Mouse (Mus musculus) c-Kit-positive CD71-negative TER-119-negative erythroid progenitor cells, embryonic 14.5 days (primary cell): ENCODE data around the gene Chrd.

Source experiments
- DNase-seq: peaks from one replicate; pipeline ENCODE4 v3.0.0-alpha.2; 2013; ENCODE audit warnings: low read depth

Gene Chrd

DNA sequence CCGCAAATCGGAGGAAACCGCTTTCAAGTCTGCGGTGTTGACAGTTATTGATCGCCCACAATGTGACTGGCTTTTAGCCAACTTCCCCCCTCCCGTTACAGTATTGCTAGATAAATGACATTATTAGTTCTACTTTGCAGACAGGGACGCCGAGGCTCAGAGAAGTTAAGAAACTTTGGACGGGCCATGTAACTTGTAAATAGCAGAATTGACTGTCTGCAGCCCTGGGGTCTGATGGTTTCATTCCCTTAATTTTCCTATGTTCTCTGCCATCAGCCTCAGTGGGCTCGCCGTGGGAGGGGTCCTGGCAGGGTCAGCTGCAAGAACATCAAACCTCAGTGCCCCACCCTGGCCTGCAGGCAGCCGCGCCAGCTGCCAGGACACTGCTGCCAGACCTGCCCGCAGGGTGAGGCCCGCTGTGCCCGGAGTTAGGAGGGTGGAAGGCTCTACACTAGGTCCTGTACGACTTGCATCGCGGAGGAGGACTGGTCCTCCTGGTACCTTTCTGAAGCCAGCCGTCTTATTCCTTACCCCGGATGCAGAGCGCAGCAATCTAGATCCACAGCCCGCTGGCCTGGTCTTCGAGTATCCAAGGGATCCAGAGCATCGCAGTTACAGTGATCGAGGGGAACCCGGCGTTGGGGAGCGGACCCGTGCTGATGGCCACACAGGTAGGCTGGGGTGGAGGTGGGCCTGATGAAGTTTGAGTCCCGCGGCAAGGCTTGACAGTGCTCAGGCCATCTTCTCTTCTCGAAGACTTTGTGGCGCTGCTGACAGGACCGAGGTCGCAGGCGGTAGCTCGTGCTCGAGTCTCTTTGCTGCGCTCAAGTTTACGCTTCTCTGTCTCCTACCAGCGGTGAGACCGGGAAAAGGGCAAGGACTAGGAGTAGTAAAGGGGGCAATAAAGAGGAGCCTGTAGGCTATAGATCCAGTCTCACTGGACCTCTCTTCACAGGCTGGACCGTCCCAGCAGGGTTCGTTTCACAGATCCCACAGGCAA, 1.1 kb downstream of the Chrd start, which contains the start of gene Thpo:
Gene Thpo (minus strand): TSS at position 781 of the 1,000 bp plus-strand sequence.
- no peak for DNase-seq

DNA sequence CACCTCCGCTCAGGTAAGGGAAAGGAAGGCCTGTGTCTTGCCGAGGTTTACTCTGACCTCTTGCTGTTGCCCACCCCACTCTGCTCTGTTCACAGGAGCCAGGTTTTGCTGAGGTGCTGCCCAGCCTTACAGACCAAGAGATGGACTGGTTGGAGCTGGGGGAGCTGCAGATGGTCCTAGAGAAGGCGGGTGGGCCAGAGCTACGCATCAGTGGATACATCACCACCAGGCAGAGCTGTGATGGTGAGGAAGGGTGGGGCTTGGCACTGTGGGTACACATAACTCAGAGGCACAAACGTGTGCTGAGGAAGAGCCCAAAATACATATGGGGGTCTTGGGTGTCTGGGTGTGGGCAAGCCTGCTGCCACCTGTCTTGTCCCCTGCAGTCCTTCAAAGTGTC, 2.7 kb downstream of the Chrd start:
- DNase-seq = no peak

DNA sequence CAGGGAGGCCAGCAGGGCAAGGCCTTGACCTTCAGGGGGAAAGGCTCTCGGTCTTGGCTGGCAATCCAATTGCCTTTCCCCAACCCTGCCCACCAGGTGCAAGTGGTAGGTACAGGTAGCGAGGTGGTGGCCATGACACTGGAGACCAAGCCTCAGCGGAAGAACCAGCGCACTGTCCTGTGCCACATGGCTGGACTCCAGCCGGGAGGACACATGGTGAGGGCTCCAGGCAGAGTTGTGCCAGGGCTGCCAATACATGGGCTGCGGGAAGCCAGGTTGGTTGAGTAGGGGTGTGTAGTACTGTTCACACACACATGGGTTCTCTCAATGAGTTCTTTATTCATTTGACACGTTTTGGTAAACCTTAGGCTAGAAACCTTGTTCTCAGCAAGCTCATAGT, 3.2 kb downstream of the Chrd start:
- DNase-seq = no peak

DNA sequence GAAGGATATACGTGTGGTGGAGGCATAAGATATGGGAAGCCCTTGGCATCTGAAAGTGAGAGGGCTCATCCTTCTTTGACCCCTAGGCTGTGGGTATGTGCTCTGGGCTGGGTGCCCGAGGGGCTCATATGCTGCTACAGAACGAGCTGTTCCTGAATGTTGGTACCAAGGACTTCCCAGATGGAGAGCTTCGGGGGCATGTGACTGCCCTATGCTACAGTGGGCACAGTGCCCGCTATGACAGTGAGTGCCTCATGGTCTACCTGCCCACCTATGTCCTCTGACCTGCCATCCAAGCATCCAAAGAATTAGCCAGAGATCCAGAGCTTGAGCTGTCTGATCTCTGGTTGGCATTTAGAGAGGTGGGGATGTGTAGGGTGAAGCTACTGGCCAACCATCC, 3.9 kb downstream of the Chrd start:
- DNase-seq = no peak

DNA sequence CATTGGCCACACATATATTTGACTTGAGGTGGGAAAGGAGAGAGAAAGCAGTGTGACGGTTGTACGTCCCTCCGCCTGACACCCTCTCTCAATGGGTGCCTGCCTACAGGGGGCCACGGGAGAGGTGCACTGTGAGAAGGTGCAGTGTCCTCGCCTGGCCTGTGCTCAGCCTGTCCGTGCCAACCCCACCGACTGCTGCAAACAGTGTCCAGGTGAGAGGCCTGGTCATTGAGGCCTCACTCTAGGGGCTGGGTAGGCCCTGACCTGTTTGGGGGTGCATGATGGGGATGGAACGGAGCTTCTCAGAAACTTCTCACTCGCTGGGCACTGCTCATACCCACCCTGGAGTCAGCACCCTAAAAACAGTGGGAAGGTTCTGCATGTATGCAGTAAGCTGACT, 6.9 kb downstream of the Chrd start:
- DNase-seq = no peak

DNA sequence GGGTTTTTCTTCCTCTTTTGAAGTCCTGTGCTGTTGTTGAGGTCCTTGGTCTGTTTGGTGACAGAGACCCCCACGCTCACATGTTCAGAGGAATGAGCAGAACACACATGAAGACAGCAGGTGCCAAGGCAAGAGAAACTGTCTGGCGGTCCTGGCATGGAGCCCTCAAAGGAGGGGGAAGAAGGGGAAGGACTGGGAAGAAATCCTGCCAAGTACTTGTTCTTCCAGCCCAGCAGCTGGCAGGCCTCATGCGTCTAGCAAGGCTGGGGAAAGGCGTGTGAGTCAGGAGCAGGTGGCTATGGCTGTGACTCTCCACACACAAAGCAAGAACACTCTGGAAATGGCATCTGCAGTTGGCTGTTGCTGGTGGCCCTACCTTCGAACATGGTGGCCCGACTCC, 13.7 kb downstream of the Chrd start:
- DNase-seq = no peak

DNA sequence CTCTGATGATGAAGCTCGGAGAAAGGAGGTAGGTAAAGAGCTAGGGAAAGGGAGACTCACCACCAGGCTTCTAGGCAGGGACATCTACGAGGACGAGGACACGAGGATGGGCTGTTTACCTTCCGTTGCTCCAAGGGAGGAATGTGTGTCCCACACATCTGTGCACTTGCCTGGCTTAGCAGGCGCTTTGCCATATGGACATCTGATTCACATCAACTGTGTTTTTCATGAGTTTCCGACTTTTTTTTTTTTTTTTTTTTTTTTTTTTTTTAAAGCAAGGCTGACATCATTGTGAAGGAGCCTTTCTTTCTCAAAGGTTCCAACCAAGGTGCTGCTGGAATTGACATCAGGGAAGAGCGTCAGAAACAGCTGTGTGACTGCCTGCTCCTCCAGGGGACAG, 17.6 kb downstream of the Chrd start:
- no peak for DNase-seq

DNA sequence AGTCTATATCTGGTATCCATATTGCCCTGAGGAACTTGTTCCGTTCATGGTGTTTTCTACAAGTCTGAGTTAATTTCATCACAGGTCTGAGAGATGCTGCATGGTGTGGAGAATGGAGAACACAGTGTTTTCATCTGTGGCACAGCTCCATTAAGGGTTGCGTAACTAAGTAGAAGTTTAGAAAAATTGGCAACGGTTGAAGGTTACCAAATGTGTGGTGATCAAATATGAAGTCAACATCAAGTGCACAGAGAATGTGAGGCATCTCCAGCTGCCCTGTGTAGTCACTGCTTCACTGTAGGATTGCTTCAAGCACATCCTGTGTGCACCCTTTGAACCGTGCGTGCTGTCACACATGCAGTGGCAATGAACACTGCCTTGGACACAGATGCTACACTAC, 23.1 kb downstream of the Chrd start:
- no peak for DNase-seq

DNA sequence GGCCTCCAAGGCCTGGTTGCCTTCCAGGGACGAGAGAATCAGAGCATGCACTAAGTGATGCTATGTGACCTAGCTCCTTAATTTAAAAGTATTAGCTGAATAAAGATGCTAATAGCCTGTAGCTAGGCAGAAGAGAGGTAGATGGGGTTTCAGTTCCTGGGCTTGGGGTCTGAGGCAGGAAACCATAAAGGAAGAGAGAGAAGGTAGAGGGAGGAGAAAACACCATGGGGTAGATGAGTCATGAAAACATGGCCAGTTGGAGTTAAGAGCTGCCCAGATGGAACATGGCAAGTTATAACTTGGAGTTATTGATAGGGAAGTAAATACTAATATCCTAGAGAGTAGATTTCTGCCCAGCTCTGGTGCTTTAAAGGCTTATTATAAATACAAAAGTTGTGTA, 24.5 kb downstream of the Chrd start:
- no peak for DNase-seq

DNA sequence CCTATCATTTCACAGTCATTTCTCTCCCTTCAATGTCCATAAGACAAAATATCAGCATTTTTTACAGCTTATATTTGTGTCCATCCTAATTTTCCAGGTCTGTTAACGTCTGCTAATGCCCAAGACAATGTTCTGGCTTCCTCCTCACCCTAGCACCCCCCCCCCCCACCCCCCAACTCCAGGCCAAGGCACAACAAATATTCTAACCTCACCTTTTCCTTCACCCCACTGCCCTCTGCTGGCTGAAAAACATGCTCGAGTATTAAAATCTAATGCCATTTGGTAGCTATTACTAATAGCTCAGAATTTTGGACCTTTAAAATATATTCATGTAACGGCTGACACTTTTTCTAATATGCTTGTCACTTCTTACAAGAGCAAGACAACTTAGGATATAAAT, 28.8 kb downstream of the Chrd start:
- DNase-seq = peak; percentile 31

DNA sequence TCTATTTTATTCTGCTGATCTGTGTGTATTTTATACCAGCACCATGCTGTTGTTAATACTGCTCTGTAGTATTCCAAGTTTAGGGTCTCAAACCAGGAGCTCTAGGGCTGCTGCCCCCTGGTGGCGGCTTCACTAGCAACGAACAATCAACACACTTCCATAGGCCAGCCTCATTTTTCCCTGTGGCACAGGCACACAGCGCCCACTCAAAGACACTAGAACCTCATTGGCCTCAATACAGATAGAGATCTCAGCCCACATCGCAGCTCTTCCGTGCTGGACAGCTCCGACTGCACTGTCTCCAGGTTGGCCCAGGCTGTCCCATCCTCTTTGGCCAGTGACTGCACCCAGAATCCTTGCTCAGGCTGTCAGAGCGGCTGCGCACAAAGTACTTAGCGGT, 32.3 kb downstream of the Chrd start:
- DNase-seq = peak; percentile 40

DNA sequence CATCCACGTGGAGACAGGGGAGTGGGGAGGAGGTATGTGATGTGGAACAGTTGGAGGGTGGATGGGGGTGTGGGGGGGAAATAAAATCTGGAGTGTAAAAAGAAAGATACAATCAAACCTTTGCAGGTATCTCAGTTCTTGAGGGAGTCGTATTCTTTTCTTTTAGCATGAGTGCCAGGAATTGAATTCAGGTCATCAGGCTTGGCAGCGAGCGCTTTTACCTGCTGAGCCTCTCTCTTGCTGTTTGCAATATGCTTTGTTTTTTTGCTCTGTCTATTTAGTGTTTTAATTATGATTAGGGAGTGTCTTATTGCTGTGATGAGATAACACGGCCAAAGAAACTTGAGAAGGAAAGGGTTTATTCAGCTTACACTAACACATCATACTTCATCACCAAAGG, 42.1 kb downstream of the Chrd start:
- no peak for DNase-seq

DNA sequence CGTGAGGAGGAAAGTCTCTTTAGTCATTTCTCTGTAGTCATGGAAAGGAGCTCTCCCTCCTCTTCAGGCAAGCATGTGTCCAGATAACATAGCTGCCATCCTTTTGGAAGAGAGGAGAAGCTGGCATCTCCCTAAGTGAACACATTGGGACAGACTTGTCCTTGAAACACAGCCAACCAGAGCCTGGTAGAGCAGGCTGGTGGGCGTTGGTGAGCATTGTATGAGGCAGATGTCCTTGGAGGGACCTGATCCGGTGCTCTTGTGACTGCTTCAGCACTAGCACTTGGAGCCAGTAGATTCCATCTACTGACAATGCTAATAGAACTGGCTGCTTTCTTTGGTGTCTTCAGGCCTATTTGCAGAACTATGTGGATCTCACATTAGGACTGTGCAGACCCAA, 46.9 kb downstream of the Chrd start:
- no peak for DNase-seq

DNA sequence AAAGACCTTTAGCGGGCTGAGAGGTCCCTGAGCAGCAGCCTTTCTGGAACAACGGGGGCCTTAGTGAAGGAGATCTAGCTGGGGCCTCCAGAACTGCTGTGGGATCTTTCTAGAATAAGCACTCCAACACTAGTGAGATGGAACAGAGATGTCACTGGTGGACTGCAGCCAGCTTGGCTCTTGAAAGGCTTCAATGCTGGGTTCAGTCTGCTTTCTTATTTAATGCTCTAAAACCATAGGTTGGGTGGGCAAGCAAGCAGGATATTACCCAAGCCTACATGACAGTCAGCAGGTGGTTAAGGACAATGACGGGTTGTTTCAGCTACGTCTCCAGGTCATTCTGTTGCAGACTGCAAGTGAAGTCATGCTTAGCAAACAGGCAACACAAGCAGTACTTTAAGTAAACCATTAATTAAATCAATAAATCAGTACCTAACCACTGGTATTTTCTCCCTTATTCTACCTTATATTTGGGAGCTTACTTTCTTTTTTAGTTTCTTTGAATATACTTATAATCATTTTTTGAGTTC, 48.2 kb downstream of the Chrd start:
- no peak for DNase-seq

DNA sequence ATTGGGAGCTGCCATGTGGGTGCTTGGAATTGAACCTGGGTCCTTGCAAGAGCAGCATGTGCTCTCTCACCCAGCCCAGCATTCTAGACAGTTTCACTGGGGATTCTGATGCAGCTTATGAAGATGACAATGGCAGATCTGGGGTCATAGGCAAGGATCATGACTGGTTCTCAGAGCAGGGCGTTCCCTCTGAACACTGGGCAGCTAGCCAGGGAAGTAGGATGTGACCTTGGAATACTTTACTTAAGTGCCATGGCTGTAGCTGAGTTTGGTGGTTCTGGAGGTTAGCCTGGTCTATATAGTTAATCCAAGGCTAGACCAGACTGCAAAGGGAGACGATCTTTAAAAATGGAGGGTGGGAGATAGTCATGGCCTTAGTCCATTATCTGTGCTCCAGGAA, 51.0 kb downstream of the Chrd start:
- DNase-seq = no peak

DNA sequence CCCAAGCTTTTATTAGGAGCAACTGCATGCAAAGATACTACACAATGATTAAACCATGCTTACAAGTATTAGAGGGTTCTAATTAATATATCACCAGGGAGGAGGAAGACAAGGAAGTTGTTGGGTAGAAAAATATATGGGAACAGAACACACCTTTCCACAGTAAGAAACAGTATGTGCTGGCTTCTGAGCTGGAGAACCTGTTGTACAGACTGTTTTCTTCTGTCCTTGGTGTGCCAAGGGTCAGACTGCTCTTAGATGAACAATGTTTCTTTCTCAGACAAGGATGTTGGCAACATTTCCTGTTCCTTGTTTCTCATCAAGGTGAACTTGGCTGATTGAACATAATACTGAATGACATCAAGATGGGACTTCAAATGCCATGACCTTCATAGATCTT, 51.8 kb downstream of the Chrd start:
- DNase-seq = no peak

DNA sequence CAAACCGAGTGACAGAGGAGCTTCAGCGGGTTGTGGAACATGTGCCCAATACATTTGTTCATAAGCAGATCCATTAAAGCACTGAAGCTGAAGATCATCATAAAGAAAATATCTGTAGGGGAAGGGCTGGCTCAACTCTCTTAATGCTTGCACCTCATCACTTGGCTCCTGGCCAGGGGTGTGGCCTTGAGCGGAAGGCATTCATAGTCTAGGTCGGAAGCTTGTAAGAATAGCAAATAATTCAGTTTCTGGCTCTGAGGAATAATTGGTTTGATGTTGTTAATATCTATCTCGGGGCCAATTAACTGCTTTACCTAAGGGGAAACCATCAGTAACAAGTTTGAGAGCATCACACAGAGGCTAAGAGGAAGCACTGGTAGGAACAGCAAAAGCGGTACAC, 53.6 kb downstream of the Chrd start:
- no peak for DNase-seq

DNA sequence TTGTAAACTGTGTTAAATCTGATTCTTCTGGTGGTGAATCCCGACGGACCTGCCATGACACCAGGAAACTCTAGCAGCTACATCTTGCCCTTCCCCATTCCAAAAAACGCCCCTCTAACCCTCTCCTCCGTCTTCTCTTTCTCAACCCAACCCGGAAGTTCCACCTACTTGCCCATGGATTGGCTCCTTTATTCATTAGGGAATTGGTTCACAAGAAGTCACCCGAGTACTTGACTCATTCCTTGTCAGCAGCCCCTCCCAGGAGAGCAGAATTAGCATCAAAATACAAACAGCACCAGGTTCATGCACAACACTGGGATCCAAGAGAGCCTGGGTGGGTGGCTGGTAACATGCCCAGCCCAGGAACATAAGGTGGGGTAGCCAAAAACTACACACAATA, 58.9 kb downstream of the Chrd start:
- DNase-seq = no peak
